ENCODE assay signal across 8 mouse cellular contexts in genomic region chr8:122834971-122835370, GRCm38 (mm10). TPM values are rescaled to one million over a fixed set of nuclear protein-coding genes. Genes with fewer than 3 reads are reported as not detected.
A peak's percentile ranks its signal among the peaks of the same experiment; 100 is the strongest.
DNase-seq lines count a peak whose midpoint lies in the region; ATAC-seq and TF ChIP-seq lines count a peak whose summit lies in the region.

No protein-coding gene starts in this region.

- dilution Hi-C loops in CH12.LX (cut with MboI; ENCODE audit: extremely low pct_ligation_motif_present, extremely low pct_unique_long_range_greater_than_20kb, low sequenced_read_pairs) = no loop called here

- ATAC-seq in erythroblast, adult 5-6 weeks (replicated peaks; ENCODE audit: low FRiP score, poor library complexity, severe bottlenecking) = peak; percentile 68
- ATAC-seq in heart, embryonic 14.5 days (ENCODE audit: insufficient number of reproducible peaks, insufficient read depth, low FRiP score, low read depth) = peak; percentile 44; the same call in 1 of the 2 replicates
- ATAC-seq in liver, postnatal 0 days = peak; percentile 58

- TF ChIP-seq RAD21 in CH12.LX (IDR thresholded peaks at IDR 0.05; ENCODE audit: low read depth, low read length) = peak; percentile 85

- 9% methylated on average over 8 of the region's 8 CpGs for WGBS in bone marrow, adult 2 months
- WGBS in heart, embryonic 14.5 days = 27% methylated on average over 8 of the region's 8 CpGs
- 16% methylated on average over 8 of the region's 8 CpGs for WGBS in large intestine, adult 2 months
- WGBS in liver, postnatal 0 days (ENCODE audit: insufficient replicate concordance) = 24% methylated on average over 8 of the region's 8 CpGs

- TF ChIP-seq EP300 in CH12.LX (IDR thresholded peaks at IDR 0.05; ENCODE audit: low read length) = no peak
- TF ChIP-seq EP300 in liver, postnatal 0 days (IDR thresholded peaks at IDR 0.05; ENCODE audit: low read depth) = no peak

- H3K79me2 ChIP-seq in CH12.LX (replicated peaks; ENCODE audit: control insufficient read depth, extremely low read depth, insufficient read depth, poor library complexity, severe bottlenecking) = no peaks in the 10 kb centered on the region

- H3K4me3 ChIP-seq in CH12.LX (replicated peaks in 1 of 3; ENCODE audit: low read depth in 2 of 3, low read length in 2 of 3, poor library complexity in 1 of 3) = no peak overlapping the region
- no peak overlapping the region for H3K4me3 ChIP-seq in bone marrow, adult 2 months (replicated peaks; ENCODE audit: control insufficient read depth, low read depth, low read length)
- H3K4me3 ChIP-seq in heart, embryonic 14.5 days (ENCODE audit: control insufficient read depth in 1 of 2, insufficient read depth in 1 of 2, low read depth in 1 of 2, low read length in 2 of 2) = no peak overlapping the region
- no peak overlapping the region for H3K4me3 ChIP-seq in liver, postnatal 0 days (ENCODE audit: low read depth, low read length)

- in situ Hi-C loops in CH12.LX (cut with MboI; ENCODE audit: low pct_ligation_motif_present, low pct_unique_long_range_greater_than_20kb, low sequenced_read_pairs) = loop anchor here (10.0 kb wide), 1 partner anchor 360 kb away; no protein-coding TSS in a partner anchor

- TF ChIP-seq POLR2A in CH12.LX (IDR thresholded peaks at IDR 0.05; ENCODE audit: low read depth, low read length) = no peak
- no peak for TF ChIP-seq POLR2A in bone marrow, adult 2 months (IDR thresholded peaks at IDR 0.05; ENCODE audit: borderline replicate concordance, control insufficient read depth, low read depth, low read length)

- peak; percentile 74 to 86 for TF ChIP-seq CTCF in CH12.LX (conservative IDR thresholded peaks at IDR 0.05 in 1 of 2, IDR thresholded peaks at IDR 0.05 in 1 of 2; ENCODE audit: low read depth in 2 of 2, low read length in 2 of 2)
- TF ChIP-seq CTCF in bone marrow, adult 2 months (IDR thresholded peaks at IDR 0.05; ENCODE audit: control insufficient read depth, insufficient read depth, low read length) = peak; percentile 94
- TF ChIP-seq CTCF in liver, postnatal 0 days (IDR thresholded peaks at IDR 0.05; ENCODE audit: low read depth) = peak; percentile 91

- no peaks in the 10 kb centered on the region for H3K9me3 ChIP-seq in CH12.LX (replicated peaks; ENCODE audit: low read length)
- H3K9me3 ChIP-seq in heart, embryonic 14.5 days (ENCODE audit: control insufficient read depth, low read length) = no peaks in the 10 kb centered on the region
- H3K9me3 ChIP-seq in liver, postnatal 0 days (ENCODE audit: low read length) = no peaks in the 10 kb centered on the region

- no peak overlapping the region for H3K4me2 ChIP-seq in CH12.LX (ENCODE audit: insufficient read depth, low read depth, poor library complexity, severe bottlenecking)
- no peak overlapping the region for H3K4me2 ChIP-seq in heart, embryonic 14.5 days (ENCODE audit: low read length)
- H3K4me2 ChIP-seq in liver, postnatal 0 days (ENCODE audit: low read depth, low read length) = no peak overlapping the region

- peaks cover 6% of the 10 kb centered on the region for H3K27me3 ChIP-seq in CH12.LX (replicated peaks)
- no peaks in the 10 kb centered on the region for H3K27me3 ChIP-seq in heart, embryonic 14.5 days (ENCODE audit: control insufficient read depth, insufficient read depth, low read length)
- no peaks in the 10 kb centered on the region for H3K27me3 ChIP-seq in liver, postnatal 0 days (ENCODE audit: insufficient read depth, low read length)

- peaks cover 3 to 19% of the 10 kb centered on the region in 2 experiments for H3K4me1 ChIP-seq in CH12.LX (ENCODE audit: control insufficient read depth in 1 of 2, insufficient read depth in 2 of 2)
- H3K4me1 ChIP-seq in bone marrow, adult 2 months (ENCODE audit: control insufficient read depth, insufficient read depth, low read length) = peaks cover 2% of the 10 kb centered on the region; the same call in 1 of the 2 replicates
- H3K4me1 ChIP-seq in heart, embryonic 14.5 days (ENCODE audit: control insufficient read depth in 2 of 2, insufficient read depth in 2 of 2, low read length in 2 of 2) = no peaks in the 10 kb centered on the region
- H3K4me1 ChIP-seq in liver, postnatal 0 days (ENCODE audit: insufficient read depth) = peaks cover 3% of the 10 kb centered on the region; the same call in 1 of the 2 replicates

- H3K27ac ChIP-seq in CH12.LX (ENCODE audit: insufficient read depth, low read depth) = no peak overlapping the region
- H3K27ac ChIP-seq in bone marrow, adult 2 months (ENCODE audit: control insufficient read depth, insufficient read depth, low read depth, low read length, poor library complexity) = no peak overlapping the region
- H3K27ac ChIP-seq in heart, embryonic 14.5 days (replicated peaks in 1 of 2; ENCODE audit: control insufficient read depth in 1 of 2, insufficient read depth in 1 of 2, low read depth in 2 of 2, low read length in 2 of 2) = no peak overlapping the region
- no peak overlapping the region for H3K27ac ChIP-seq in liver, postnatal 0 days (ENCODE audit: low read depth)

- no peaks in the 10 kb centered on the region for H3K36me3 ChIP-seq in CH12.LX (replicated peaks in 1 of 2; ENCODE audit: control insufficient read depth in 1 of 2, insufficient read depth in 1 of 2, low read length in 1 of 2)
- H3K36me3 ChIP-seq in heart, embryonic 14.5 days (ENCODE audit: control insufficient read depth, insufficient read depth, low read length) = no peaks in the 10 kb centered on the region
- no peaks in the 10 kb centered on the region for H3K36me3 ChIP-seq in liver, postnatal 0 days (replicated peaks; ENCODE audit: insufficient read depth, low read length)

- DNase-seq in CH12.LX (ENCODE audit: extremely low read depth) = peak; percentile 84
- DNase-seq in large intestine, adult 2 months (ENCODE audit: low read depth, low spot score) = peak; percentile 58
- DNase-seq in liver, postnatal 0 days = peak; percentile 86
- DNase-seq in retina, embryonic 14.5 days (ENCODE audit: low spot score) = peak; percentile 90
- DNase-seq in thymus, postnatal 25 days = peak; percentile 80

- H3K9ac ChIP-seq in CH12.LX (ENCODE audit: insufficient read depth, low read depth) = no peak overlapping the region
- H3K9ac ChIP-seq in heart, embryonic 14.5 days (ENCODE audit: low read length) = no peak overlapping the region
- no peak overlapping the region for H3K9ac ChIP-seq in liver, postnatal 0 days (replicated peaks)

TF ChIP-seq in CH12.LX, 34 proteins besides CTCF, POLR2A, EP300 and RAD21:
- TF ChIP-seq MYC (IDR thresholded peaks at IDR 0.05; ENCODE audit: low read depth, low read length) (0 out of 2 replicates have a peak, but pooled peaks have one; percentile 59), SMC3 (IDR thresholded peaks at IDR 0.05; ENCODE audit: low read depth, low read length) (peak; percentile 70), BHLHE40 (IDR thresholded peaks at IDR 0.05; ENCODE audit: low read depth, low read length) (peak; percentile 24; the same call in 1 of the 2 replicates), TBP (conservative IDR thresholded peaks at IDR 0.05; ENCODE audit: low read depth, low read length) (peak; percentile 64), IRF4 (IDR thresholded peaks at IDR 0.05; ENCODE audit: low read depth, low read length) (no peak), NELFE (IDR thresholded peaks at IDR 0.05; ENCODE audit: low read depth, low read length) (no peak), MAFK (IDR thresholded peaks at IDR 0.05; ENCODE audit: insufficient replicate concordance, low read length) (no peak), ZC3H11A (IDR thresholded peaks at IDR 0.05; ENCODE audit: low read depth, low read length) (peak; percentile 9; the same call in 1 of the 2 replicates), ZNF384 (IDR thresholded peaks at IDR 0.05; ENCODE audit: low read depth, low read length) (no peak)

RNA-seq across cellular contexts. Expression of gene Cdh15, which starts 12.8 kb away (rescaled TPM):
- total RNA-seq in CH12.LX (2012; rRNA removed) = not detected in 2 replicates
- not detected in 2 replicates for total RNA-seq in CH12.LX (2014; rRNA removed)
- polyA plus RNA-seq in CH12.LX (2012; ENCODE audit: insufficient read length, low read depth) = not detected in 2 replicates
- 0.31 TPM in 1 of 2 replicates, not detected in the other for polyA plus RNA-seq in bone marrow, adult 2 months (2011; ENCODE audit: insufficient read depth, insufficient read length, low replicate concordance, missing spikeins)
- not detected in 2 replicates for total RNA-seq in erythroblast, adult 5-6 weeks (2015; ENCODE audit: low replicate concordance)
- total RNA-seq in erythroblast, adult 5-6 weeks (2017; ENCODE audit: low replicate concordance) = not detected in 2 replicates
- 0.05 and 0.19 TPM in 2 replicates for polyA plus RNA-seq in heart, embryonic 14.5 days (2014; fragmentation: Nextera tagmentation; extraction: Ambion mirVana)
- polyA plus RNA-seq in large intestine, adult 2 months (2012; rRNA removed) = 0.05 TPM in 1 of 2 replicates, not detected in the other
- polyA plus RNA-seq in liver, postnatal 0 days (2015; fragmentation: Nextera tagmentation; extraction: Ambion mirVana) = 0.05 TPM in 1 of 2 replicates, not detected in the other

RNA-seq across cellular contexts. Expression of gene Acsf3, which starts 59.7 kb away (rescaled TPM):
- total RNA-seq in CH12.LX (2012; rRNA removed) (8.8 and 9.0 TPM in 2 replicates), CH12.LX (2014; rRNA removed) (2.0 and 2.2 TPM in 2 replicates)
- 10.4 and 12.7 TPM in 2 replicates for polyA plus RNA-seq in CH12.LX (2012; ENCODE audit: insufficient read length, low read depth)
- 5.0 TPM in 2 replicates for polyA plus RNA-seq in bone marrow, adult 2 months (2011; ENCODE audit: insufficient read depth, insufficient read length, low replicate concordance, missing spikeins)
- 3.3 TPM in 1 of 2 replicates, not detected in the other for total RNA-seq in erythroblast, adult 5-6 weeks (2015; ENCODE audit: low replicate concordance)
- total RNA-seq in erythroblast, adult 5-6 weeks (2017; ENCODE audit: low replicate concordance) = 1.7 and 5.2 TPM in 2 replicates
- polyA plus RNA-seq in heart, embryonic 14.5 days (2014; fragmentation: Nextera tagmentation; extraction: Ambion mirVana) = 15.1 and 15.4 TPM in 2 replicates
- 30.5 and 34.6 TPM in 2 replicates for polyA plus RNA-seq in large intestine, adult 2 months (2012; rRNA removed)
- 9.6 and 10.7 TPM in 2 replicates for polyA plus RNA-seq in liver, postnatal 0 days (2015; fragmentation: Nextera tagmentation; extraction: Ambion mirVana)
